Mouse (Mus musculus) layer of hippocampus, adult 9-11 months (tissue): ENCODE measurements around the gene Ppp2r5c.

Source experiments
- DNase-seq: peaks from one replicate; pipeline ENCODE4 v3.0.0; 2022

Ppp2r5c gene

GRCm38 (mm10) chr12:110520236-110520987, 73.5 kb downstream of the Ppp2r5c start:
- DNase-seq = no peak

DNA sequence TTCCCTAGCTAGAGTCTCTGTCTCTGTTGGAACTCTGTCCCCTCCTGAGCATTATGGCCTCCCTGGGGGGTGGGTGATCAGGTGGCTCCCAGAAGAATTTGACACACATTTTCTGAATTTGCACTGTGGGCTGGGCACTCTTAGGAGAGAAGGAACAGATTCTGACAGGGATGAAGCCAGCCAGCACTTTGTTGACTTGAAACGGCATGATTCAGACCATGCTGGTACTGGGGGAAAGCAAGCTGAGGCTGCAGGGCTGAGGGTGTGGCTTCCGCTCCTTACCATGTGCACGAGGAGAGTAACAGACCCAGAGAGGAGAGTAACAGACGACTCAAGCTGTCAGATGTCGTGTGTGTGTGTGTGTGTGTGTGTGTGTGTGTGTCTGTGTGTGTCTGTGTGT, 76.6 kb downstream of the Ppp2r5c start:
- DNase-seq = no peak

DNA sequence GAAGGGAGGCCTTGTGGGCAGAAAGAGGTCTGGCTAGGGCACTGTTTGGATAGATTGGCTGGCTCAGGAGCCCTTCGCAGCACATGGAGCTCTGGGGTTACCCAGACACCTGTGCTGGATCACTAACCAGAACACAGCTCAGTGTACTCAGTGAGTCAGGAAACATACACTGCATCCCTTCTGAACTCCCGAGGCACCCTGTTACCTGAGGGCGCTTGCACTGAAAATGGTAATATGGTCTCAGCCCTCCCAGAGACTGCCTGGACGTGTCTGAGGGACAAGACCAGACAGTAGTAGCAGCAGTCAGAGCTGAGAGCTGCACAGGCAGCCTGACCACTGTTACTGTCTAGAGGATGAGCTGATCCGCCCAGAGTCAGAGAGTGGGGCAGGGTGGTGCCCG, 85.8 kb downstream of the Ppp2r5c start:
- DNase-seq = no peak

DNA sequence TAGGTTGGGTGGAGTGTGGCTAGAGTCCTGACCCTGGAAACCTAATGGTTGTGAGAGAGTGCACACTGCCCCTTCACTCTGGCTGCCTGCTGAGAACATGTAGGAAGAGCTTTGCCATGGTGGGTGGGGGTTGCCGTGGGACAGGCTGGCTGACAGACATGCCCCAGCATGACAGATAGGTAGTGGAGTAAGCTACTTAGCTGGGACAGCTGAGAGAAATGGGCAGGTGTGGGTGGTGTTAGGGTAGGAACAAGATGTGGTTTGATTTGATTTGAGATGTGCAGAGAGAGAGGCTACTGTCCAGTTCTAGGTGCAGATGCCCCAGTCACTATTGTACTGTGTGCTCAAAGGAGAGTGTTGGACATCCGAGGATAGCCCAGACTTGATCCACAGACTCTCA, 86.2 kb downstream of the Ppp2r5c start:
- DNase-seq = no peak

GRCm38 (mm10) chr12:110533832-110534231, 86.9 kb downstream of the Ppp2r5c start:
- no peak for DNase-seq

DNA sequence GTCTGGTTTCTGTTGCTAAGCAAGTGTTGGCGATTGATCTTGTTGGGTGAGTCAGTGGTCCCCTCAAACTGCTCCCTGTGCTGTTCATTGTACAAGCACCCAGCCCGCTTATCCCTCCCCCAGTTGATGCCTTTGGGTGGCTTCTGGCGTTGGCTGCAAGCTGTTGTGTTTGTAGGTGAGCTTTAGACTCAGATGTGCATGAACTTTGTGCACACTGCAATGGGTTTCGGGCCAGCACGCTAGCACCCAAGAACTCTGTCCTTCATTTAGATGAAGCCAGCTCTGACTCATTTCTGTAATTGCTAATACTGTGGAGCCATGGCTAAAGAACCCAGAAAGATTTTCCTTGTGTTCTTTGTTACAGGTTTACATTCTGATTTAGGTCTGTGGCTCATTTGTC, 88.4 kb downstream of the Ppp2r5c start:
- no peak for DNase-seq

DNA sequence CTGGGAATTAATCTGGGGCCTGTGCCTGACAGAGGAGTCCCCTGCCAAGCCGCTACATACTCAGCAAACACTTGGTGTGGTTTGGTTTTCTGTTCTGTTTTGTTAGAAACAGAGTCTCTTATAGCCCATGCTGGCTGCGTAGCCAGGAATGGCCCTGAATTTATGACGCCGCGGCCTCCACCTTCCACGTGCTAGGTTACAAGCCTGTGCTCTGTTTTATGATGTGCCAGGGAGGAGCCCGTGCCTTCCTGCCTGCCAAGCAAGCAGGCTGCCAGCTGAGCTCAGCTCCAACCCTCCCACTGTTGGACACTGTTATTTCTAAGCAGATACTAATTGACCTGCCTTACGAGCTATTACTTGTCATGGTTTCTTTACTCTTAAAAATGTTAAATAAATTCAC, 90.8 kb downstream of the Ppp2r5c start:
- DNase-seq = no peak

- no peak for DNase-seq
These were observed 92.4 kb downstream of the Ppp2r5c start for GRCm38 (mm10) chr12:110539346-110539745.

DNA sequence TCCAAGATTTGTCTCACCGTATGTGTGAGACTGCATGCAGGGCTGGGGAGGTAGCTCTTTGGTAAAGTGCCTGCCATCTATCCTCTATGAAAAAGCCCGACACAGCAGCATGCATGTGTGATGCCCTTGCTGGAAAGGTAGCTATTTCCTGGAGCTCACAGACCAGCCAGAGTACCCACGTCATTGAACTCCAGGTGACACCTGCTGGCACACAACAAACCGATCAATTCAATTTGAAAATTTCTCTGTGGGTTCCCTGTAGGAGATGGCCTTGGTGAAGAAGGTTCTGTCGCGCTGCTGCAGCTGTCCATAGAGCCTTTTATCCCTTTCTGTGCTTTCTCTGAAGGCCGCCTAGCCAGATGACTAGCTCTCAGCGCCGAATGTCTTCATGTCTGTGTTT, 92.9 kb downstream of the Ppp2r5c start:
- no peak for DNase-seq

DNA sequence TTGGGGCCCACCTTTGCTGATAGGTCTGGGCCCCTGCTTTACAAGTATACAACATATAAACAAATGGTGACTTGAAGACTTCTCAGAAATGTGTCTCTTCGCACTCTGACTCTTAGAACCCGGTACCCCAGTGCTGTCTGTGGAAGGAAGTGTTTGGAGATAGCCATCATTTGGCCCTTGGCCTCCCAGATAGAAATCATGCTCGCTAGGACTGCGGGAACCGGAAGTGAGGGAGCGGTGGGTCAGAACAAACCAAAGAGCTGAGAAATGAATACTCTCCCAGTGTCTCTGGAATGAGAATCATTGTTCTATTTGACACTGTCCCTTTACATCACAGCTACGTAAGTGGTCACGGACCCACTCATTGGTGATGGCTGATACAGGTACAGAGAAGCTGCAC, 93.4 kb downstream of the Ppp2r5c start:
- no peak for DNase-seq

DNA sequence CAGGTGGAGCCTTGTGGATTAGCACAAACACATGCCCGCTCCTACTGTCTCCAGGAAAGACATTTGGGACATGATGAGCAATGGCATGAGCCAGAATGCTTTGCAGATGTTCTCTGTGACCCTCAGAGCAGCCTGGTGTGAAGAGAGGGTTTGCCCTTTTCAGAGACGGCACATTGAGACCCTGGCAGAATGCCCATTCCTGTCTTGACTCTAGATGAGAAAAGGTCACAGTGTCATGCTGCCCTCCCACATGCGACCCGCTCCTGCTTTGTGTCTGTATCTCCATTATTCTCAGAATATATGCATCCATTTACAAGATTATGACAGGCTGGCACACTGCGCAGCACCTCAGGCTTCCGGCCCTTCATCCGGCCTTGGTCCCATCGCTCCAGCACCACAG, 94.1 kb downstream of the Ppp2r5c start:
- DNase-seq = no peak

- no peak for DNase-seq
These were observed 94.6 kb downstream of the Ppp2r5c start for GRCm38 (mm10) chr12:110541528-110541927.

- no peak for DNase-seq
These were observed 98.3 kb downstream of the Ppp2r5c start for GRCm38 (mm10) chr12:110545040-110545701.

- DNase-seq = no peak
These were observed 100.7 kb downstream of the Ppp2r5c start for GRCm38 (mm10) chr12:110547573-110547972.

DNA sequence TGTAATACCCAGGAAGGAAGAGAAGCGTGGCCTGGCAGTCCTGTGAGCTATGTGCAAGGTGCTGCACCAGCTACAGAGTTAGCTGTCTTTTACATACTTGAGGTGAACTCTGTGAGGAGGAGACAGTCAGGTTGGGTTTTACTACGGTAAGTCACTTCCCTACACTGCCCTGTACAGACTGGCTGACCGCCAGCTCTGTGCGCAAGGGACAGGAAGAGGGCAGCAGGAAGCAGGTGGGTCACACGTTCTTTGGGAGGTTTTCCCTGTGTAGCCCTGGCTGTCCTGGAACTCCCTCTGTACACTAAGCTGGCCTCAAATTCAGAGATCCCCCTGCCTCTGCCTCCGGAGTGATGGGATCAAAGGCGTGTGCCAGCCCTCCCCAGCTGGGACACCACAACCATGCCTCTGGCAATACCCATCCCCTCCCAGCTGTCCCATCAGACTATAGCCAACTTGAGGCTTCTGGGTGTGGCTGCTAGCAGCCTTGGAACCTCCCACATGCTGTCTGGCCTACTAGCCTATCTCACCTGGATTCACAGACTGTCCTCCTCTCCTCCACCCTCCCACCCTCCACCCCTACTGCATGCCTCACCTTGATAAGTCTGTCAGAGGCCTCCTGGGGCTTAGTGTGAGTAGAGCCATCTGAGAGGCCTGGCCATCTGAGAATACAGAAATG, 102.7 kb downstream of the Ppp2r5c start:
- DNase-seq = no peak

DNA sequence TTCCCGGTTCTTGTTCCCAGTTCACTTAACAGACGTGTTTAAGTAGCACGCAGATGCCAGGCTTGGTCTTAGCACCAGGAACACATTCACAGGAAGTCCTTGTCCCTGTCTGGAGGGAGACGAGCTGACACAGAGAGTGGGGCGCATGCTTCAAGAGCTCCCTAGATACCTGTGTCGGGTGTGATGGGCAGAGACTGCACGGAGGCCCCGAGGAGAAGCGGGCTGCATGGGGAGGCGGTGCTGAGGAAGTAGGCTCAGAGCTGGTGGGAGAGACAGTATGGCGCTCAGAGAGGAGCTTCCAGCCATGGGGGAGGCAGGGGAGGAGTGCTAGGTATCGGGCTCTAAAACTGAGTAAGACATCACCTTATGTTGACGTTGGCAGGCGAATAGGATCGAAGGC, 103.4 kb downstream of the Ppp2r5c start:
- no peak for DNase-seq

DNA sequence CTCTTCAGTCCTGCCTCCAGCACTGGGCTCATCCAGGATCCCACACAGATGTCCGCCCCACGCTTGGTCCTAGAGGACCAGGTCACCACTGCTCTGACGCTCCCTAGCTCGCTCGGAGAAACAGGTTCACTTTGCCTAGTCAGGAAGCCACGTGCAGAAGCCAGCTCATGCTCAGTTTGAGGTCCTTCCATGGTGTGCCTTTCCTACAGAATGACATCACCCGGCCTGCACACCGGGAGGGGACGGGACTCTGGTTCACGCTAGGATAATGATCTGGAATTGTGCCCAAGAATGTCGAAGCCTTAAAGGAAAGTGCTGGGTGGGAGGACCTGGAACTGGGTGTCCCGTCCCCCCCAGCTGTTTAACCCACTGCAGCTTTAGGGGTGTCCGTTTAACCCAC, 105.2 kb downstream of the Ppp2r5c start:
- DNase-seq = no peak

- DNase-seq = no peak
These were observed 106.4 kb downstream of the Ppp2r5c start for GRCm38 (mm10) chr12:110553362-110553761.

GRCm38 (mm10) chr12:110555536-110556240, 108.8 kb downstream of the Ppp2r5c start:
- DNase-seq = no peak

DNA sequence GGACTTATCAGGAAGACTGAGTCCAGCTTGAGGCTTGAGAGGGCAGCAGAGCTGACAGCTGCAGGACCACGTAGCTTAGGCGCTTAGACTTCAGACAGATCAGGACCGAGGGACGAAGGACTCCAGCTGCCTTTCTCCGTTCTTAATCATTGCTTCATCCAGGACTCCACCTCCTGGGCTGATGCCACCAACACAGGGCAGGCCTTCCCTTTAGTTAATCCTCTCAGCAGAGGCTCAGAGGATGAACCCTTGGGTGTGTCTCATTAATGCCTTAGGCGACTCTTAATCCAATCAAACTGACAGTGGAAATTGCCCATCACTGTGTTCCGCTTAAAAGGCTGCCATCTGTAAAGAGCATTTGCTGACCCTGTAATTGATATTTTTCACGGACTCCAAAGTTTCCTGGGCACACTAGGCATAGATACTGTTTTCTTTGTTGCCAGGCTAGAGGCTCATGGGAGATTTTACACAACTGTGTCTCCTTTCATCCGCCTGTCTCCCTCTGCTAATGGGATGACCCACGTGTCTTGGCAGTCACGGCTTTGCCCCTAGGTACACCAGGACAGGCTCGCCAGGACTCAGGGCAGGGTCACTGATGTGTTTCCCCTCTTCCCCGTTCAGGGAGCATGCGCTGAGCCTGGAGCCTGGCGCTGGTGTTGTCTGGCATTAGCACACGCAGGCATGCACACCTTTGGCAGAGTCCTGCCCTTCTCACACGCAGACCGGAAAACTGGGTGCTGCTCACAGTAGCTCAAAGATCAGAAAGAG, 110.1 kb downstream of the Ppp2r5c start:
- DNase-seq = no peak

- DNase-seq = no peak
These were observed 111.3 kb downstream of the Ppp2r5c start for GRCm38 (mm10) chr12:110558175-110558574.

GRCm38 (mm10) chr12:110563383-110563782, 116.5 kb downstream of the Ppp2r5c start:
- DNase-seq = no peak

- no peak for DNase-seq
These were observed 117.9 kb downstream of the Ppp2r5c start for GRCm38 (mm10) chr12:110564848-110565247.
